ENCODE assay signal across 22 mouse cellular contexts in genomic region chr10:14043349-14043710, GRCm38 (mm10).
"Had no signal": no experiment of that assay in that cellular context is flagged by ENCODE, and none has a peak within 500 bp of the region (broad histone marks: within the 10 kb centered on the region; RNA-seq: fewer than 3 reads in every experiment).

No protein-coding gene starts in this region.

- H3K4me2 ChIP-seq: limb, embryonic 12.5 days; limb, embryonic 15.5 days; liver, embryonic 11.5 days; lung, embryonic 14.5 days; midbrain, embryonic 12.5 days had no signal

- H3K9me3 ChIP-seq: limb, embryonic 12.5 days; limb, embryonic 15.5 days; midbrain, embryonic 12.5 days had no signal

- H3K36me3 ChIP-seq: limb, embryonic 12.5 days; limb, embryonic 15.5 days; midbrain, embryonic 12.5 days had no signal

- DNase-seq: kidney, adult 18-20 months; kidney, adult 9 months; kidney, postnatal 14 days; kidney, postnatal 4 days; left cerebral cortex, postnatal 4 days; liver, postnatal 0 days; lung, embryonic 14.5 days; retina, postnatal 1 day; right cerebral cortex, postnatal 25 days; thymus, adult 2 months; thymus, postnatal 14 days; thymus, postnatal 4 days had no signal

- H3K27ac ChIP-seq: limb, embryonic 12.5 days; limb, embryonic 15.5 days; liver, embryonic 14.5 days; macrophage; midbrain, embryonic 12.5 days; stomach, postnatal 0 days had no signal

- H3K27me3 ChIP-seq: limb, embryonic 15.5 days had no signal

- H3K4me3 ChIP-seq: limb, embryonic 12.5 days; limb, embryonic 15.5 days; midbrain, embryonic 12.5 days; myocyte had no signal

- ATAC-seq: liver, postnatal 0 days; lung, postnatal 0 days; midbrain, embryonic 16.5 days had no signal

- H3K9ac ChIP-seq: limb, embryonic 12.5 days; limb, embryonic 15.5 days; liver, embryonic 14.5 days; liver, postnatal 0 days; lung, embryonic 14.5 days; midbrain, embryonic 12.5 days had no signal
